Mouse (Mus musculus) kidney, adult 8-10 months (tissue): ENCODE results near the gene E2f4.

Source experiments
- DNase-seq, 2 experiments: peaks; one replicate each; pipeline ENCODE4 v3.0.0; 2022

E2f4 gene

DNA sequence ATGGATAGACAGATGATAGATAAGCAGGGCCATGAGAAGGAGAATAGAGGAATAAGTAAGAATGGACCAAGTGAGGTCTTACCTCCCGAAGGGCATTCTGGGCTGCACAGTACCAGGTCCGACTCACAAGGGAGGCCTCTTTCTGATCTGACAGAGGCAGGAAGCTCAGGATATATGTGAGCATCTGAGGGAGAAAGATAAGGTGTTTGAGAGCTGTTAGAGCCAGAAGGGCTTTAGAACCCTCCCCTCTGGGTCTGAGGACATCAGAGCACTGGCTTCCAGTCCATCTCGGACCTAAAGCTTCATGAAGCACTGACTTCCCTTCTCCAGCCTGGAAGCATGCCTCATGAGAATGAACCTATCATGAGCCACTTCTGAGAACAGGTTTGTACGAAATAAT is 25.7 kb downstream of the E2f4 start:
- DNase-seq = no peak

DNA sequence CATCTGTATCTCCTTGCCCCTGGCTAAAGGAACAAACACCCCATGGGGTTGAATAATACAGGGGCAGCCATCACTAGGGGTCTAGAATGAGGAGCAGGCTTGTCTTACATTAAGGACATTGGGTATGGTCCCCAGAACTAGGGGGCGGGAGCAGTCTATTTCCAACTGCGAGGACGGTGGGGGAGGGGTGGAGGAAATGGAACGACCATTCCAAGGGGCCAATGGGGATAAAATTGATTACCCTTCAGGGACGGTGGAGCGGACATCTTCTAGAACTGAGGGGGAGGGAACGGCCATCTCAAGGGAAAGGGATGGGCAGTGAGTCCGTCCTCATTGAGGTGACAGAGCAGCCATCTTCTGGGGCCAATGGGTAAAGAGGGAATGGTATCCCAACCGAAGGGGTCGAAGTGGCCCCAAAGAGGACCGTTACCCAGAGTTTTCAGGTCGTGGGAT is 28.2 kb downstream of the E2f4 start:
- peak in 1 of 2 experiments; percentile 43 for DNase-seq

DNA sequence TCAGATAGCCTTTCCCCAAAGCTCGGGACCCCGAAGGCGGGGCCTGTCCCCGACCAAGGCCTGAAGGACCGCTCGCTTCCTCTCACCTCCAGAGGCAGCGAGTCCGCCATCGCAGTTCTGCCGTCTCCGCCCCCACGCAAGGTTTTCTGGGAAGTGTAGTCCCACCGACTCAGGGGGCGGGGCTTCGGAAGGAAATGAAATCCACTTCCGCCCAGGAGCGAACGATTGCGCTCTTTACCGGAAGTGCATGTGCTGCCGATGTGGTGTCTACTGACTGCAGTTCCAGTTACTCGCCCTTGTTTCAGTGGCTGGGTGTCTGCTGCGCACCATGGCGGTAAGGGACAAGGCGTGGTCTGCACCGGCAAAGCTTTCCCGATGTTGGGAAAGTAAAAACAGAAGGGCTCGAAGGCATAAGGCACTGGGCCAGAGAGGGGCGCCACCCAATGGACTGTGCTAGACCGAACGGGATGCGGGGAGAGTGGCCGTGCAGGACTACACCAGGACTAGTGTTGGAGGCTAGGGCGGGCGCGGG is 28.7 kb downstream of the E2f4 start, which contains the start of the genes Lrrc29 and Tmem208:
Gene Lrrc29, minus strand, starts transcription at position 138 of the 532 bp plus-strand sequence.
Gene Tmem208, plus strand, starts transcription at position 214 of the 532 bp plus-strand sequence.
- DNase-seq = peak; percentile 95 to 97

DNA sequence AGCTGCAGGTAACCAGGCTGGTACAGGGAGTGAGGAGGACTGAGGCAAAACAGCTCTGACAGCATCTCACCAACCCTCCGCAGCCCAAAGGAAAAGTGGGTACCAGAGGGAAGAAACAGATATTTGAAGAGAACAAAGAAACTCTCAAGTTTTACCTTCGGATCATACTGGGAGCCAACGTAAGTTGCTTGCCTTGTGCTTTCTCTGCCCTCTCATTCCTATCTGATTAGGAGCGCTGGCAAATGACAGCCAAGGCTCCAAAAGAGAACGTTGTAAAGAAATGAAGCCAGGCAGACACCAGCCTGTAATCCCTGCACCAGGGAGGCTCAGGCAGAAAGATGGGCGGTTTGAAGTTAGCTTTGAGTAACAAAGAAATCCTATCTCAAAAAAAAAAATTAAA is 29.5 kb downstream of the E2f4 start:
- no peak for DNase-seq

DNA sequence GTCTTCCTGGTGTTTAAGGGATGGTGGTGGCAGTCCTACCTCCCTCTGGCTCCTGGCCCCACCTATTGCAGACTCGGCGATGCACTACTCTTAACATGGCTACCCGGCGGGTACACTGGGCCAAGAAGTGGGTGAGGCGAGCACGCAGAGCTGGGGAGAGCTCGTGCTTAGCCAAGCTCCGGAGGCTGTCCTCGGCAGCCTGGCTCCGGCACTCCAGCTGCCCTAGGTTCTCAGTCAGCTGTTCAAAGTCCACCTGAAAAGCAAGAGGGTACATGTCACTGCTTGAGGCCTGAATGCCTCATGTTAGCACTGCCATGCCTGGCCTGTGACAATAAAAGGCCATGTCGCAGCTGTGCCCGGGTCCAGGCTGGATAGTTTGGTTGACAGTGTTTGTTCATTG is 32.9 kb downstream of the E2f4 start:
- DNase-seq = no peak

DNA sequence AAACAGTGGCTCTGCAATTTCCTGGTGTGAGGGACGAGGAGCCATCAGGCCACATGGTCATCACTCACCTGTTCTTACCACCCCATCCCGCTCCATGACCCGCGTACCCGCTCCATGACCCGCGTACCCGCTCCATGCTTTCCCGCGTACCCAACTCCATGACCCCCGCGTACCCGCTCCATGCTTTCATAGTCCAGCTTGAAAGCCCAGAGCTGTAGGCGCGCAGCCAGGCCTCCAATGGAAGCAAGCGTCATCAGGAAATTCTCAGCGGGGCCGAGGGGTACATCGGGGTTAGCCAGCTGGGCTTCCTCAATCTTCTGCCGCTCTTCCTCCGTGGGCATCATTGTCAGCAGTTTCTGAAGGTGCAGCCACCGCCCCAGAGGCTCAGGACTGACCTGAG is 34.0 kb downstream of the E2f4 start:
- DNase-seq = no peak

DNA sequence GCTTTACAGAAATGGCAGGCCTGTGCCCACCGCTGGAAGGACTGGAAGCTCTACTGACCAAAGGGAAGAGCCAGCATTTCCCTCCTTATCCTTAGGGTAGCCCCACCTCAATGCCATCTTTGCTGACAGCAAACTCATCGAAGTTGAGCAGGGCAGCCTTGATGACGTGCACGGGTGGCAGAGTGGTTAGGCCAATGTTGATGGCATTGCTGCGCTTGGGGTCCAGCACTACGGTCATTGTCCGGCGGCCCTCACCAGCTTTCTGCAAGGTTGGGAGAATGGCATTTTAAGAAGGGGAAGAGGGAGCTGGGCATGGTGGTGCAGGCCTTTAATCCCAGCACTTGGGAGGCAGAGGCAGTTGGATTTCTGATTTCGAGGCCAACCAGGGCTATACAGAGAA is 34.5 kb downstream of the E2f4 start:
- DNase-seq = no peak

DNA sequence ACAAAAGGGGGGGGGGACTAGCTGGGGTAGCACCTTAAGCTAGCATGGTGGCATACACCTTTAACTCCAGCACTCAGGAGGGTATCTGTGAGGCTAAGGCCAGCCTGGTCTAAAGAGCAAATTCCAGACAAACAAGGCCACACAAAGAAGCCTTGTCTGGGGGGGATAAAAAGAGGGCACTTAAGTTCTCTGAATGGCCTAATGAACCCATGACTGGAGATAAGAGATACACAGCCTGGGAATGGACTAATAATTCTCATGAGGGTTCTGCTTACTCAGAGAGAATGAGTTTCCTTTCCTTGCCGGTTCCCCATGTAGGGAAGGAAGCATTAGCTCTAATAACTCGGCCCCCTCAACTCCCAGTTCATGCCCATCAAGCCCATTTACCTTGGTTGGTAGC is 35.1 kb downstream of the E2f4 start:
- DNase-seq = no peak

DNA sequence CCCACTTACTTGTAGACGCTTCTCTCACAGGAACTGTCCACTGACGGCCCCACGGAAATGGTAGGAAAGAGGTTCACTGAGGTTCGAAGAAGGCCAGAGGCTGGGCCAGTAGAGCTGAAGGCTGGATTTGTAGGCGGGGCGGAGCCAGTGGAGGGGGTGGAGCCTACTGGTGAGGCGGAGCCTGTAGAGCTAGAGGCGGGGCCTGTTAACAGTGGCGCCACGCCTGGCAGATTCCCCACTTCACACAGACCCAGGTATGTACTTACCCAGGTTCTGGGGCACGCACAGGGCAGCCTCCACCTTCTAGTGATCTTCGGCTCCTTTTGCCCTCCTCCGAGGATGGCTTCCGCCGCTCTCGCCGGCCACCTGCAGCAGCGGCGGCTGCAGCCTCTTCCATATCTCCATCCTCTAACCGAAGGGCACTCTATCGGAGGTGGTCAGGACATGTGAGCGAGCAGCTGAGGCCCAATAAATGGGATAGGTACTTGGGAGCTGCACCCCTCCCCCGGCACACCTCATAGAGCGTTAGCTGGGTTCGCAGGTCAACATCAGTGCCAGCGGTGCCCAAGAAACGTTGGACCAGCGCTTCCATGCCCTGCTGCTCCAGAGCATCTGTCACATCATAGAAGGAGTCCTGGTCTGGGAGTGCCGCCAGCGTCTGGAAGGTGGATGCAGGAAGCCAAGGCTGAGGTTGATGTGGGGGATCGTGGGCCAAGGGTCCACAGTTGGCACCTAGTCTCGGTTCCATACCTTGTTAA is 39.1 kb downstream of the E2f4 start:
- no peak for DNase-seq

DNA sequence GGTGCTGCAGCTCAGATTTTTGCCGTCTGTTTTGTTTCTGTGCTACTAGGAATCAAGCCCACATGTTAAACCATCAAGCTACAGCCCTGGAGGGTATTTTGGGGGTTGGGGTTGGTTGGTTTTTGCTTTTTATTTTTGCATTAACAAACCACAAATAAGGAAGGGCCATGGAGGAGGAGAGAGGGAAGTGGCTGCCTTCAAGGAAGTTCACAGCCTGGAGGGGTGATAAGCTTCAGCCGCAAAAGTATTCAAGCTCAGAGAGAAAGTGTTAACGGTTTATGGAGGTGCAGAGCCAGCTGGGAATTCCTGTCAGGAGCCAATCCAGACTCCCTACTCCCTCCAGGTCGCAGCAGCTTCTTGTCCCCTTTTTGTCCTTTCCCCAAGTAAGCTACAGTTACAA is 41.5 kb downstream of the E2f4 start:
- DNase-seq = no peak

DNA sequence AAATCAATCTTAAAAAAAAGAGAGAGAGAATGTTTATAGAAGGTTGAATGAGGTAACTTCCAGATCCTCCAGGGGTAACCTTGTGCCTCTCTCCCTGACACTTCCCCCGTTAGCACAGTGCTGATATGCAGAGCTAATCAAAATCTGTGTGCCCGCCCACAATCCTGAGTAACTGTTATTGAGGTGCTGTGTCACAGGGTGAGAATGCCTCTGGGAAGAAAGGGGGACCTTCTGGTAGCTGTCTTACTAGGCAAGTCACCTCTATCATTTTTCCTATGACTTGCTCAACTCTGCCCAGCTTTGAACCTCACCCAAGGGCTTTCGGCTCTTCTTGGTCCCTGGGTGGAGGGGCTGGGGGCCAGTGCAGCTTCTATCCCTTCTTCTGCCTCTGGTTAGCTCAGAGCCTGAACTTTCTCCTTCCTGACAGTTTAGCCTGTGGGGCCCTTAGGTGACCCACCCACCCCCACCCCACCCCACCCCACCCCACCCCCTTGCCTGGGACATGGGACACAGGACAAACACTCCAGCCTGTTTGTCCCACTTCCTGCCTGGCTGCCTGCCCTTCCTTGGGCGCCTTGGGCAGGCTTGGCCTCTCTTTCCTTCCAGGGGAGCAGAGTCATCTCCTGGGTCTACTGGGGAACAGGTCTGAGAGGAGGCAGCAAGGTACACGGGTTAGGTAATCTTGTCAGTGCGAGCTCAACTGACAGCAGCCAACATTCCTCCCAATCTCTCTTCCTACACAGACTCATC is 42.6 kb downstream of the E2f4 start:
- DNase-seq = no peak

DNA sequence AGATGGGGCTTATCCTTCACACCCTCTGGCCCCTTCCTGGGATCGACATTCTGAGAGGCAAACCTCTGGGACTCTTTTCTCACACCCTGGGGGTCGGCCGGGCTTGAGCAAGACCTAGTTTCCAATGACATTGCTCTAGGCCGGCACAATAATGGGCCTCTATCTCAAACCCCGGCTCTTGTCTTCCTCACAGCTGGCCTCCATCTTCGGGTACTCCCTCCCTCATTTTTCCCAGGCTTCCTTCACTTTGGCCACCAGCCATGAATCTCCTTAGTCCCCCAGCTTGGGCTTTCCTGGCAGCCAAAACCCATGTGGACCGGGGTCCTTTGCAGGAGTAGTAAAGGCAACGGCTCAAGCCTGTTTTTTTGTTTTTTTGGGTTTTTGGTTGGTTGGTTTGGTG is 43.9 kb downstream of the E2f4 start:
- DNase-seq = no peak

DNA sequence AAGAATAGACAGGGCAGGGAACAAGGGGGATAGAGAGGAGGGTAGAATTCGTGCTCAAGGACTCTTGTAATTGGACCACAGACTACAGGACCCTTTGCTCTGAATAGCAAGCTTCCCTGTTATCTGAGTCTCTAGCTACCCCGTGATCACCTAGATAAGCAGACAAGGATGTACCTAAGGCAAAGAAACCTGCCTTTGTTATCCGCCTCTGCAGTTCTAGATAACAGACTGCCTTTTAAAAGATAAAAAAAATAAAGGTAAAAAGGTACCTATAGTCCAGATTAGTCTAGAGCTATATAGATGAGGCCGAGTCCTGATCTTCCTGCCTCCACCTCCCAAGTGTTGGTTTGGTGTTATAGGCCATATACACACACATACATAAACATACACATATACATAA is 45.3 kb downstream of the E2f4 start:
- DNase-seq = no peak

DNA sequence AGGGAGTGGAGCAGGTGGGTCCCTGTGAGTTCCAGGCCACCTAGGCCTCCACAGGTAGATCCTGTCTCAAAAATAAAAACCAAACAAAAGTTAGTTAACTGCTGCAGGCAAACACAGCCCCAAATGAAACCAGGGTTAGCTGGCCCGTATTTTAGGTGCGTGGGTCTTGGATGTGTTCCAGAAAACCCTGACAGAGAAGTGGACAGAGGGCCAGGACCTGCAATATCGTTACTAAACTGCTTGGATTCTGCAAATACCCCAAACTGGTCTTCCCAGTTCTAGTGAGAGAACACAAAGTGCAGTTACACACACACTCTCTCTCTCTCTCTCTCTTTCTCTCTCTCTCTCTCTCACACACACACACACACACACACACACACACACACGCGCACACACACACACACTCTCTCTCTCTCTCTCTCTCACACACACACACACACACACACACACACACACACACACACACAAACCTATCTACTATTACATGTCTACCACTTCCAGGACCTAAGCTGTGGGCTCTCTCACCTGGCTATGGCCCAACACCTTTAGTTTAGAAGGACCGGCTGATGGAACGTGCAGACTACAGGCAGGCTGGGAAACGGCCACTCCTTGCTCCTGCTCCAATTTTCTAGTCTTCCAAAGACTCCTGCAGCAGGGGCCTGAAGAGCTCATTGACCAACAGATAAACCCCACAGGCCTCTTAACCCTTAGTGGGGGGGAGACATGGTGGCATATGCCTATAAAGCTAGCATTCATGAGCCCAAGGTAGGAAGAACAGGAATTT is 46.5 kb downstream of the E2f4 start:
- DNase-seq = no peak

DNA sequence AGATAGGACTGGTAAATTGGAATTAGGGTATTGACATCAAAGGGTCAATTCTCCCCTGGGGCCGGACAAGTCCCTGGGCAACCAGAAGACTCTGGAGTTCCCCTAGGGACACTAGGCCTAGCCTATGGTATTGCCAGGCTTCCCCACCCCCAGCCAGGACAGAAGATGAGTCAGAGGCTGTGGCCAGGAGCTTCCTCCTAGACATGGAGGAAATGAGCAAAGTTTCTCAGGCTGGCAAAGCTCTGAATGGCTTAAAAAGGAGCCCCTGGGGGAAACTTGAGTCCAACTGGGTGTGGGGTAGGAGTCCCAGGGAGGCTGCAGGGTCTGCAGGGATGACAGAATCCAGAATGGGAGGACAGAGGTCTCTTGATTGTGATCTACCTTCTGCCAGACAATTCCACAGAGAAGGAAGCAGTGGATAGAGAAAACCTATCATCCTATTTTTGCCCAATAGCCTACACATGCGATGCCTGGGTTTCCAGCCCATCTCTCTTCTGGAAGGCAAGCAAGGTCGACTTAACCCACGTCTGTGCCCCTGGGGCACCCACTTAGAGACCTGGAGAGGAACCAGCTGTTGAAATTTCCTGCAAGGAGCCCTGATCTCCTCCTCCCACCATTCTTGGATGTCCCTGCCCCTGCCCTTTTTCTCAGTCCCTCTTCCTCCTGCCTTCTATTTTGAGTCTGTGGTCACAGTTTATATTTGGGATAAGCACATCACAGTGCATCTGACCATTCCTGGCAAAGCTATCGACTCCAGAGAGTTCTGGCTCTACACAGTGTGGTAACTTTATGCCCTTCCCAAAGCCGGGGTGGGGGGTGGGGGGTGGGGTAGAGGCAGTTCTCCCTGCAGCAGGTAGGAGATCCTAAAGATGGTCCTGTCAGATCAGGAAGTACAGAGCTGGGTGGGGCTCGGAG is 47.9 kb downstream of the E2f4 start:
- no peak for DNase-seq

DNA sequence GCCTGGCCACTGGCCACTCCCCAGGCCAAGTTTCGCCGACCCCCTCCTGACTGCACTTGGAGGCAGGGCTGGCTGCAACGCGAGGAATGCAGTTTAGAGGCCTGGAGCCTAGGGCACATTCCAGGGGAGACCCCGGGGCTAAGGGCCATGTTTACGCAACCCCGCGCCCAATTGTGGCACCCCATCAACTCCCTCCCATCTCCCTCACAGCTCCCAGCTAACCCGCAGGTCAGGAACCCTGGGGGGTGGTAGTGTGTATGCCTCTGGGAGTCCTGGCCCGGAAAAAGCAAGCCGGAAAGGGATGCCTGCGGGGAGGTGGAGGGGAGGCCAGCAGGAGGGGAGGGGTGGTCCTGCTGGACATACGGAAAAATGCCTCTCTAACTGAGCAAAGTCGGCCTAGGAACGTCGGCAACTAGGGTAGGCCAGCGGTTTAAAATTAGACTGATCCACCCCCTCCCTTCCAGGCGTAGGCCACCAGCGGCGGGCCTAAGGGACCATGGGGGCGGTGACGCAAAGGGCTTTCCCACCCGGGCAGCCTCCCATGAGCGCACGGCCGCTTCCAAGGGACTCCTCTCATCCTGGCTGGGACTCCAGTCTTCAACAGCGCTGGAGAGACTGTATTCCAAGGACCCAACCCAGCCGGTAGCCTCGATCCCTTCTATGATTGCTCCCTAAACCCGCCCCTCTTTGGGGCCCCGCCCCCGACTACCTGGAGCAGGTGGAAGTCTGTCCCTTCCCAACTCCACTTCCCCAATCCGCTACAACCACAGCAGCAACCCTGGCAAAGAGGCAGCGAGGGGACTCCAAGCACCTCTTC is 49.4 kb downstream of the E2f4 start:
- DNase-seq = peak; percentile 75 to 77

DNA sequence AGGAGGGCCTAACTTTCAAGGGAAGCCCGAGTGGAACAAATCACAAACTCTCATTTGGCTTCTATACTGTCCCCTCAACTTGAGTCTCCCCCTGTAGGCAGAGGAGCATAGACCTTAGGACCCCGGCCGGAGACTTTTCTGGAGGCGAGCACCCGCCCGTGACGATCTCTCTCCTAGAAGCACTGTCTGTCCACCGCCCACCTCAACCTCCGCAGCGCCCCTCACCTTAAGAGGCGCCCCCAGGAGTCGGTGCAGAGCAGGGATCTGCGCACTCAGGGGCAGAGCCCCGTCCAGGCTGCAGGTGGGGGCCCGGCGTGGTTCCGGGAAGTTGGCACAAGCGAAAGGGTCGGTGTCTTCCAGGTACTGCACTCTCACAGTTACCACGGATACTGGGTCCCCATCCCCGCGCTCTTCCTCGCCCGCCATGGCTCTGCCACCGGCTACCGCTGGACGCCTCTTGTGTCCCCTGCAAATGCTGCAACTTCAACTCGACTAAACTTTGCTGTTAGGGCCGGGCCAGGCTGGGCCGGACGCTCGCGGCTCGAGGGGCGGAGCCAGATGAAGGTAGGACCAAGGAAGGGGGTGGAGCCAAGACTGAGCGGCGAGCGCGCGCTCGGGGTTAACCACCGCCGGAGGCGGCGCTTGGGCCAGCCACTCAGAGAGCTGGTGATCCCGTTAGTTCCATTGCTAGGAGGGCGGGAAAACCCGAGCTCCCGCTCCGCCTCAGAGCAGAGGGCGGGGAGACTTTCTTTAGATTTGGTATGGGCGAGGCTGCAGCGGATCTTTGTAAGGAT is 50.2 kb downstream of the E2f4 start, which contains the start of gene Fhod1:
Gene Fhod1, minus strand, starts transcription at position 526 of the 794 bp plus-strand sequence.
- peak; percentile 96 to 97 for DNase-seq

DNA sequence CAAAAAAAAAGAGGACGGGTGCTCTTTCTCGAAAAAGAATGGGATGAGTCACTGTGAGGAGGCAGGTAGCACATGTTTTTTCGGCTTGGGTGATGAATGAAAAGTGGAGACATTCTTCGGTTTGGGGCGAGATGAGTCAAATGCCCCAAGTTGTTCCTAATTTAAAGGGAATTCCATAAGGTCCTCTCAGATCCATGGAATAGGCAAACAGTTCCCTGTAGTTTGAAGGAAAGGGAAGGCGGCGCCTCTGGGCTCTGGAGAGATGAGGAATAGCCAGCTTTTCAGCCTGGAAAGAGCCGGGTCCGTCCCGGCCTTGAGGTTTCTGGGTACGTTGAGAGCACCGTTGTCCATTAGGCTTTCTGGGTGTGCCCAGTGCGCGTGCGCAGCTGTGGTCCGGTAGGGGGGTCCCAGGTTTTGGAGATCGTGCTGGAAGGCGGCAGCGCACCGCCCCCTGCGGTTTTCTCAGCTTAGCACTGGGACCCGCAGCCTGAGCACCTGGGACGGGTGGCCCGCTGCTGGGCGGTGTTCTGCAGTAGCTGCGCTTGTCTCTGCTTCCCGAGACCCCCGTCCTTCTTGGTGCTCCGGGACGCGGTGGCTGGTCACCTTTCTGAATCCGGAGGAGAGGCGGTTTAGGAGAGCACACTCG is 51.1 kb downstream of the E2f4 start, which contains the start of gene Slc9a5:
Gene Slc9a5, plus strand, starts transcription at position 394 of the 646 bp plus-strand sequence.
- DNase-seq = no peak

DNA sequence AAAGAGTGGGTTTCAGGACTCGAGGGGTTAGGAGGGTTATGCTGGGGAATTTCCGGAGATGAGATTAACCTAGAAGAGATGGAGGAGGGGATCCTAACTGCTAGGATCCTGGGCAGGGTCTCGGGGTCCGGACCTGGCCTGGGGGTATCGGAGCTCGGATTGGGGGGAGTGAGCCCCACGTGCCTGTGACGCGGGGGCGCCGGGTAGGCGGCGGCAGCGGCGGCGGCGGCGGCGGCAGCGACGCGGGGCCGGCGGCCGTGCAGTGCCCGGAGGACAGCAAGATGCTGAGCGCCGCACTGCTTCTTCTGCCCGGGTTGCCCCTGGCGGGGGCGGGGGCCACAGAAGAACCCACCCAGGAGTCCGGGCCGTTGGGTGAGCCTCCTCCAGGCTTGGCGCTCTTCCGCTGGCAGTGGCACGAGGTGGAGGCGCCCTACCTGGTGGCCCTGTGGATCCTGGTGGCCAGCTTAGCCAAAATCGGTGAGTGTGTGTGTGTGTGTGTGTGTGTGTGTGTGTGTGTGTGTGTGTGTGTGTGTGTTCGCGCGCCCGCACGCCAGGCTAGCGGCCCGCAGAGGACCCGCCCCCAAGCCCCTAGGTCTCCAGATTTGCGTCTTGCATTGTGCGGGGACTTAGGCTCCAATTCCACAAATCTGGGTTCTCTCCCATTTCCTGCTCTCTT is 51.8 kb downstream of the E2f4 start:
- no peak for DNase-seq
